Mouse (Mus musculus): ENCODE measurements around the gene Dcp1b.

DNA sequence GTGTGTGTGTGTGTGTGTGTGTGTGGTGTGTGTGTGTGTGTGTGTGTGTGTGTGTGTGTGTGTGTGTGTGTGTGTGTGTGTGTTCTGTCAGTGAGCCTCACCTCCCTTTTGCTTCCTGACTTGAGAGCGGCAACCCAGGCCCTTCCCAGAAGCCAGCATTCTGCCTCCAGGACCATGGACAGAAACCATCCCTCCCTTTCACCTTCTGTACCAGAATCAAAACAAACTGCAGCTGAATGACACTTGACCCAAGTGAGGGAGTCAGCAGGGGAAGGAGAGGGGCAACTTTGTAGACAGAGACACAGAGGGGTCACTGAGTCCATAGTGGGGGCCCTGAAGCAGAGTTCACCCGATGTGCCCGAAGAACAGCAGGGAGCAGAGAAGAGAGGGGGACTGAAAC lies 58.0 kb downstream of the Dcp1b start:
- no peak for TF ChIP-seq CTCF (IDR thresholded peaks at IDR 0.05; ENCODE audit: borderline replicate concordance, control insufficient read depth, extremely low read depth, insufficient read depth, low read length, poor library complexity)
- TF ChIP-seq POLR2A (IDR thresholded peaks at IDR 0.05; ENCODE audit: control insufficient read depth, extremely low read depth, insufficient read depth, low read length, poor library complexity), result no peak
